Mouse (Mus musculus) heart, postnatal 4 days (tissue): ENCODE measurements around the gene Gstm1. TPM values are rescaled to one million over a fixed set of nuclear protein-coding genes. Genes with fewer than 3 reads are reported as not detected.
A peak's percentile ranks its signal among the peaks of the same experiment; 100 is the strongest.
"Not testable (repeated sequence)": the region's sequence is repeated elsewhere in the genome, so short reads cannot be mapped to it uniquely, and the experiment has no call there.

ENCODE experiments used
- DNase-seq: peaks from one replicate; pipeline ENCODE4 v3.0.0; 2021
- total RNA-seq, 2 experiments: library from RNA; stranded (reverse); gene quantifications; 2 replicates each; pipeline ENCODE4 v1.2.3; 2021

The Gstm1 gene
- total RNA-seq, 2 experiments from 2014 or later, result 46.2 to 48.4 TPM

DNA sequence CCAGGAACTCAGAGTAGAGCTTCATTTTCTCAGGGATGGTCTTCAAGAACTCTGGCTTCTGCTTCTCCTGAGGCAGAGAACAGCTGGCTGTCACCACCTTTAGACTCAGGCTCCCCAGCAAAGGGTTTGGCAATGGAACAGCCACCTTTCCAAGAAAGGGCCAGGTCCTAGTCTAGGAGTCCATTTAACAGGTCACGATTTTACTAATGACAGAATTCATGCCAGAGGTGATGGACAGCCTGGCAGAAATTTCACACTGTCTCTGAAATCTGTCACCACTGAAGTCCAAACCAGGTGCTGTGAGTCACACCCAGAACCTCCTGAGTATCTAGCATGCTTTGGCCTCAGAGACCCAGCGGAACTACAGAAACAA, 2.8 kb downstream of the Gstm1 start:
- DNase-seq, result no peak

DNA sequence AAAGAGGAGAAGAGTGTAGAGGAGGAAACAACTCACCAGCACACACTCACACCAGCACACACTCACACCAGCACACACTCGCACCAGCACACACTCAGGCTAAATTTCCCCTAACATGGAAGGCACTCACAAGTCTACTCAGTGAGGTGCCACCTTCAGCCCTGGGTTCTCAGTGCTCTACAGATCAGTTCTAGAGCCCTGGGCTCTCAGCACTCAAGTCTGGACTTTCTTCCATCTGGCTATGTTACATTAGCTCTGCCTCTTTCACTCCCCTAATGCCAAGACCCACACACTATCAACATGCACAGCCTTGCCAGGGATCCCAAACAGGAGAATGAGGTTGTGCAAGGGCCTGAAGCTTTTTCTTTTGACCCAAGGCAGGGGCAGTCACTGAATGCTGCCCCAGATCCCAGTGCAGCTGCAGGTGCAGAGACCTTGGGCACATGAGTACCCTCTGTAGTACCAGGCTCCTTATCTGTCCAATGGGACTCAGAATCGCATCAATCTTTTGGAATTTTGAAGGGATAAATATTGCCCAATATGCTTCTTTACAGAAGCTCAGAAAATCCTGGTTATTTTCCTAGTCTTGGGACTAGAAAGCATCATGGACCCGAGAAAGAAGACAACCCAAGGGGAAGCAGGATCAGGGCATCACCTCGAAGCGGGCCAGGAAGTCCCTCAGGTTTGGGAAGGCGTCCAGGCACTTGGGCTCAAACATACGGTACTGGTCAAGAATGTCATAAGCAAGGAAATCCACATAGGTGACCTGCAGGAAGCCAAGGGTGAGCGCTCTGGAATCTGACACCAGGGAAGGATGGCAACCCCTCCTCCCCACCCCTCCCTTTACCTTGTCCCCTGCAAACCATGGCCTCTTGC, 3.4 kb downstream of the Gstm1 start:
- no peak for DNase-seq

DNA sequence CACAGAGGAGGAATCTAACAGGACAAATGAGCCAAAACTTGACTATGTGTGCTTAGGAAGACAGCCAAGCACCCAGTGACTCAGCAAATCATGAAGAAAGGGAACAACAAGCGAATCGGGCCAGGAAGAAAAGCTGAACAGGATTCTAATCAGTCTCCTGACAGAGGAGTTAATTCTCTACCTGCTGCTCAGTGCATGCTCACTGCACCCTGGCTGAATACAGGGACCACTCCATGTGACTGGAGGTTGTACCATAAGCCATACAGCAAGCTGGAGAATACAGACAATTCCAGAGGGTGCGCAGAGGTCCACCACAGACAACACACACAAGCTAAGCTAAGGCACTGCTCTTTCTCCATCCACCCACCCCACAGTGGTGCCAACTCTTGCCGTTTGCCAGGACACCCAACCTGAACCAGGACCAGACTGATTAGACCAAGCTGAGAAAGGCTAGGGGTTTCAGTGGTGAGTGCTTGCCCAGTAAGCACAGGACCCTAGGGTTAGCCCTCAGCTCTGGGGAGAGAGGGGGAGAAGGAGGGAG, 4.4 kb downstream of the Gstm1 start:
- peak; percentile 48 for DNase-seq

DNA sequence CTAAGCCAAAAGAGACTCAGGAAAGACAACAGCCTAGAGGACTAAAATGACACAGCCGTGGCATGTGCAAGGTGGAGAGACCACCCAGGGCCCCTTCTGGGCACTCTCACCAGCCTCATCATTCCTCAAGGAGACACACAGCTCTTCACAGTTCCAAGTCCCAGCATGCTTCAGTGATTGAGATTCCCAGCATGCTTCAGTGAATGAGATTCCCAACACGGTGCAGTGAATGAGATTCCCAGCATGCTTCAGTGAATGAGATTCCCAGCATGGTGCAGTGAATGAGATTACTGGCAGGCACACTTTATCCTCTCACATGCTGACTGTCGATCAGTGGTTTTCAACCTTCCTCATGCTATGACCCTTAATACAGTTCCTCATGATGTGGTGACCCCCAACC, 6.2 kb downstream of the Gstm1 start:
- DNase-seq, result no peak

DNA sequence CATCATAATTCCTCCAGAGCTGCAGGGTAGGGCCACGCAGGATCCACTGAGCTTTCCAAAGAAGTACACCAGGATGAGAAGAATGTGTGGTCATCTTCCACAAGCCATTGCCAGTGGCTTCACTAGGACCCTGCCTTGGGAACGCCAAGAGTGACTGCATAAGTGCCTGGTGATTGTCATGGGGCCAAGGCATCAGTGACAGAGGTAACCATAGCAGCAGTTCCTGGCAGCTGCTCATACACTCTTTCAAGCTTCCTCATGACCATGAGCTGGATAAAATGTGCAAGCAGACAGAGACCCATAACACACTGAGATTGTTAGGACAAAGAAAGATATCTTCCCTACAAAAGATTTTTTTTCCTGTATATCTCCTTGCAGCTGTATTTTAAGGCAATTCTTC, 7.5 kb downstream of the Gstm1 start:
- peak; percentile 76 for DNase-seq

DNA sequence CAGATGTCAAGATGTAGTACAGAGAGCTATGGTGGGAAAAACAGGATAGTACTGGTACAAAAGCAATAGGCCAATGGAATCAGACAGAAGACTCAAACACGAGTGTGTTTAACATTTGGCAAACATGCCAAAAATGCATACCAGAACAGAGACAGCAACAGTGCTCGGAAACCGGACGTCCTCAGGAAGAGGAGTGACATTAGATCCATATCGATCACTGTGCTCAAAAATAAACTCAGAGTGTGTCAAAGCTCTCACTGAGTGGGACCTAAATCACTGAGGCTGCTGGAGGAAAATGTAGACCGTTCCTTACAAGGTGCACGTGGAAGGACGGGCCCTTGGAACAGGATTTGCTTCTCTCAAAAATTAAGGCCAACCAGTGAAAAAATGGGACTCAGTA, 15.8 kb downstream of the Gstm1 start:
- no peak for DNase-seq

DNA sequence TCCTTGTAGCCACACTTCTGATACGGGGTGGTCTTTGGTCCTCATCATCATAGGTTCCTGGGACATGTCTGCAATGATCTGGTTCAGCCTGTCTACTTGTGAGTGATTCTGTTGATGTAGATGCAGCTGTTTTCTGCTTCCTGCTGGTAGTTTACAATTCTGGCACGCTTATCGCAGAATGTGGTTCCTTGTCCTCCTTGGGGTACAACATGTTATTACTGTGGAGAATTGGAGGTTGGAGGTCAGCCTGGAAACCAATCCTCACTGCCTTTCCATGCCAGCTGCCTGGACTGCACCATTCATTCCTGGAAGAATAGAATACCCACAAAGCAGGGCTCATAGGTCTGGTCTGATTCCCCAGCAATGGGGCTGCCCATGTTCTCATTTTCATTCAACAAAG, 18.3 kb downstream of the Gstm1 start:
- no peak for DNase-seq

DNA sequence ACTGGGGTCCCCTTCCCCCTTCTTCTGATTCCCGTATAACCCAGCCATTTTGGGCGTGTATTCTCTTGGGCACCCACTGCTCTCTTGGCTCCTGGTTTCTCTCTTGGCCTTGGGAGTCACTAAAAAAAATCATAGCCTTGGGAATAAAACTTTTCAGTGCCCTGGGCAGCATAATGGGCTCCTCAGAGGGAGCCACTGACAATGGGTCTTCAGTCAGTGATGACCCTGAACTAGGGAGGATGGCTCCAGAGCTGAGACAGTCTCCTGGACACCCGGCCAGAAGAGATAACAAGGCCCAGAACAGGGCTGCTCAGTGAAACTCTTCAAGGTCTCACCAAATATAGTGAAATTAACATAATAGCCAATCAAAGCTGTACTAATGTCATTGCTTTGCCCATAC, 19.2 kb downstream of the Gstm1 start:
- DNase-seq, result no peak

DNA sequence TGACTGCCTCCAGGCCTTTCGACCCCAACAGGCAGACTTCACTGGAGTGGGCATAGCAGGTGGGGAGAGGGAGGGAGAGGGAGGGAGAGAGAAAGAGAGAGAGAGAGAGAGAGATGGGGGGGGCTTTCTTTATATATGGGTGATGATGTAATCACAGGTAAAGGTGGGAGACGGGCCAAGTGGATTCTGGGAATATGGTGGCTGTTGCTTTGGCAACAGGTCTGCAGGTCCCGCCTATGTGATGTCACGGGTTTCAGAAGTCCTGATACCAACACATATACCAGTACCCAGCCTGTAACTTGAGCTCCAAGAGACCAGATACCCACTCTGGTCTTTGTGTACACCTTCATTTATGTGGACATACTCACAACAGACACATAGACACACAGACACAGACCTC, 21.2 kb downstream of the Gstm1 start:
- no peak for DNase-seq

DNA sequence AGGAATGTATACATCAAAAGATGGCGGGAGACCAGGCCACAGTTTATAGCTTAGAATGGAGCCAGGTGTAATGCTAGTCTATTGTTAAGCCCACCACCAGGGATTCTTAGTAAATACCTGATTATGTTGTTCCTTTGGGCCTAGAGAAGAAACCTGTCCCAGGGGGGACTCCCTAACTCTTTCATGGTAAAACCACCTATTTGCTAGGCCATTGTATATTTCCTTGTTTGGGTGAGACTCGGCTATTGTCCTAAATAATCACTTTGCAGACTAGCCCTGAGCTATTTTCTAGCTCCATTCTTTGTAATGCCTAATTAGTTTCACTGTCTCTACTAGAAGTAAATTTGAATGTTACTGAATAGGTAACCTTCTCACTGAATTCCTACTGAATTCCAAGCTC, 21.8 kb downstream of the Gstm1 start:
- not testable (repeated sequence) for DNase-seq

DNA sequence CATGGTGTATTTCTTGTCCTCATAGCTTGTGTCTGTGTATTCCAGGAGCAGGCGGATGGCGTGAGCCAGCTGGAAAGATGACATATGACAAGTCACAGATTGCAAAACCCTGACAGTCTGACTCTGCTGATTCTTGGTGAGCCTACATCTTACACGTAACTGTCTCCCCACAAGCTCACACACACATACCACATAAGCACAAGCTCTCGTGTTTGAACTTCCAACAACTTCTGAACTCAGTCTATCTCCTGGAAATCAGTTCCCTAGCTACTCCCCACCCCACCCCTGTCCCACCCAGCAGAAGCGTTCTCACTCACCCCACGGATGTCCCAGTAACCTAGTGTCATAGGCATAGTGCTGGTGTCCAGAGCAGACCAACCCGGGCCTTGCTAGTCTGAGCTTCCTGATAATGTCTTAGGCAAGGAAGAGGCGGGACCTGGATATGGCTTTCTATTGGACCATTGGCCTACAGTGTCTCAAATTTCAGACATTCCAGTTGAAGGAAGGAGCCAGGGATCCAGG, 31.7 kb downstream of the Gstm1 start, which contains the start of gene Gstm2:
Gstm2 (minus strand) TSS at position 413 of the 522 bp plus-strand sequence.
- peak; percentile 51 for DNase-seq

DNA sequence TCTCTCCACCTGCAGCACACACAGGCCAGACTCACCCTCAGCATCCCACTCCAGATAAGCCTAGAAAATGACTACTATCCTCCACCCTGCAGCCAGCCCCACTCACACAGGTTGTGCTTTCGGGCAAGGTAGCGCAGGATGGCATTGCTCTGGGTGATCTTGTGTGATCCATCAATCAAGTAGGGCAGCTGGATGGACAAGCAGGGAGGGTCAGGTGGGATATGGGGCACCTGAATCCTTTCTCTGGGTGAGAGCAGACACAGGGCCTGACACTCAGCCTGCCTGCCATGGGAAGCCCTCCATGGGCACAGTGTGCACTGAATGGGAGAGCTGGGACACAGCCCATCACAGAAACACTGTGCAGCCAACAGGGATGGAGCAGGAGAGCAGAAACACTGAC, 32.6 kb downstream of the Gstm1 start:
- DNase-seq, result not testable (repeated sequence)

DNA sequence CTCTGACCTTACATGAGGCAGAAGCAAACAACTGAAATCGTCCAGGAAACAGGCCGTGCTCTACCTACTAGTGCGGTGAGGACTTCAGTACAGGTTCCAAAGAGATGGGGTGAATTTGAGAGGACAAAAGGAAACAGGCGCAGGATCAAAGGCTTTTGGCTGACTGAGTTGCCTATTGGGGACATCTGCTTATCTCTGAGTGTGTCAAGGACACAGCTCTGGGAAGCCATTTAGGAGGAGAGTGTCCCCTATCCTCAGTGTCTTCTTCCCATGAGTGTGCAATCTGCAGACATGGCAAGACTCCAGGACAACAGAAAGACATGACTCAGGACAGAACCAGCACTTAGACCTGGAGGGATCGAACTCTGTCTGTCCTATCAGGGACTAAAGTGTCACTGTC, 33.3 kb downstream of the Gstm1 start:
- no peak for DNase-seq

DNA sequence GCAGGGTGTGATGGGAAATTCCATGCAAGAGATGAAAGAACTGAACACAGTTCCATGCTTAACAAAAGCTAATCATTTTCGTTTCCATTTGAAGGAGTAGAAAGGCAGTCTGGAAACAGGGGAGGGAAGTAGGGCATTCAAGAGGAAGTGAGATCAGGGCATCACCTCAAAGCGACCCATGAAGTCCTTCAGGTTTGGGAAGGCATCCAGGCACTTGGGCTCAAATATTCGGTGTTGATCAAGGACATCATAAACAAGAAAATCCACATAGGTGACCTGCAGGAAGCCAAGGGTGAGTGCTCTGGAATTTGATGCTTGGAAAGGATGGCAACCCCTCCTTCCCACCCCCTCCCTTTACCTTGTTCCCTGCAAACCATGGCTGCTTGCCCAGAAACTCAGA, 34.0 kb downstream of the Gstm1 start:
- DNase-seq, result no peak

DNA sequence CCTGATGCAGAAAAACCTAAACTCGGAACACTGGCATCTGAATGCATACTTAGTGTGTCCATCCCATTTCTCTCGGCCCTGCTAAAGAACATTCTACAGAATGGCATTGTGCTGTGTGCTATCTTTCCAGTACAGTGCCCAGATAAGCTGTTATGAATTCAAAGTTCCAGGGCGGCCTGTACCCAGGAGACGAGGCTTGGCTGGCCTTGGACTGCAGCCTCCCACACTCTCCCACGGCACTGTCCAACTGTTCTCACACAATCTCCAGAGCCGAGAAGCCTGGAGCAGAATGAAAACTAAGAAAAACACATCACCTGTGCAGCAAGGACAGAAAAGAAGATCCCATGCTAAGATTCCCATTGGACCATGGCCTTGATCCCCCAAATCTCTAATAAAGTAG, 35.0 kb downstream of the Gstm1 start:
- DNase-seq, result no peak

DNA sequence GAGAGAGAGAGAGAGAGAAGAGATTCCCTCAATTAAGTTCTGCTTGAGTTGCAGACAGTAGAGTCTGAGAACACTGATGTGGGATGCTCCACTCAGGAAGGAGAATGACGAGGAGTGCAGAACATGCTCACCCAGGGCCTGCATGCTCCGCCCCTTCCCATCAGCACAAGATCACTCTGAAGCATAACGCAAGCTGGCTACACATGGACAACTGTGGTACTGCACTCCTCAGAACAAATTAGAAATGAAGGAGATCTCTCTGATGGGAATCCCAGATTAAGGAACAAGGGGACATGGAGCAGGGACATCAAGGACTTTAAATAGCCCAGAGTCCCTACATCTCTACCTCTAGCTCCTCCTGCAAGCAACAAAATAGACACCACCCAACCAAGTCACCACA, 36.5 kb downstream of the Gstm1 start:
- DNase-seq, result no peak

DNA sequence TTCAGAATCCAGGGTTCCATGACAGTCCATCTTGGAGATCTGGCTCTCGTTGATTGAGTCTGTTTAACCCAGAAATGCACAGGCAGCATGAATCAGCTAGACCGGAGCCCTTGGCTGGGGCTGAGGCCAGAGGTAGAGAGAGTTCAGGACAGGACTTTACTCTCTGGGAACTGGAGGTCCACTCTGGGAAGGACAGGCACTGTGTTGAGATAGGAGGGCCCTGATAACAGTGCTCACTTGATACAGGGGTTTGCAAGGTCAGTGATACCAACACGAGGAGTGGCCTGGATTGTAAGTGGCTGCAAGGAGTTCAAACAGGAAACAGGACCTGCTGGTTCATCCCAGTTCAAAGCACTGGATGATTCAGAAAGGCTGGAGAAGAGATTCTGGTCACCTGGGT, 40.1 kb downstream of the Gstm1 start:
- no peak for DNase-seq

DNA sequence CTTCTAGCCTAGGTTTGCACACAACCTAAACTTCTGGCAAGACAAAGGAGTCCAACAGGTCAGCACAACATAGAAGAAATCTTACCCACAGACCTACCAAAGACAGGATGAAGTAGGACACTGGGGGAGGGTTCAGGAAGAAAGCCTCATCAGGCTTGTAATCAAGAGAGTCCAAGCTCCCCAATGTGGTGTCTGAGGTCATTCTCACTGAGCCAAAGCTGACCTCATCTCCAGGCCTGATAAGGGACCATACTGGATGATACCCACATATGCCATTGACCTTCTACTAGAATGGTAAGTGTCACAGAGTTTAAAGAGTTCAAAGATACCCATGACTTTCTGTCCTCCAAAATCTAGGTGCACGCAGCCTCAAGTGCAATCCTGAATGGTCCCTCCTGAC, 43.5 kb downstream of the Gstm1 start:
- no peak for DNase-seq

DNA sequence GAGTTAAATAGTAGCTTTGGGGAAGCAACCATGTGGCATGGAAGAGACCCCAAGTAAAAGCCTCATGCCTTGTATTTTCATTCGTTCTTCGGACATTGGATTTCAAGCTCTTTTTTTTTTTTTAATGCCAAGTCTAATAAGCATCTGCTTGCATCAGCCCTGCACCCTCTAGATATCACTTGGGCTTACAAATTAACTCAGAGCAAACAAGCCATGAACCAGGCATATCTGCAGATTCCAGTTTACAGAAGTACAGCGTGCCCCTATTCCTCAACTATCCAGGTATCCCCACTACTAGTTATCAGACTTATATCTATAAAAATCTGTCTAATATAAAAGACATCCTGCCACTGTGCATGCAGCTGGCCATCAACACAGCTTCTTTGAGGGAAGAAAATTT, 45.7 kb downstream of the Gstm1 start:
- DNase-seq, result no peak

DNA sequence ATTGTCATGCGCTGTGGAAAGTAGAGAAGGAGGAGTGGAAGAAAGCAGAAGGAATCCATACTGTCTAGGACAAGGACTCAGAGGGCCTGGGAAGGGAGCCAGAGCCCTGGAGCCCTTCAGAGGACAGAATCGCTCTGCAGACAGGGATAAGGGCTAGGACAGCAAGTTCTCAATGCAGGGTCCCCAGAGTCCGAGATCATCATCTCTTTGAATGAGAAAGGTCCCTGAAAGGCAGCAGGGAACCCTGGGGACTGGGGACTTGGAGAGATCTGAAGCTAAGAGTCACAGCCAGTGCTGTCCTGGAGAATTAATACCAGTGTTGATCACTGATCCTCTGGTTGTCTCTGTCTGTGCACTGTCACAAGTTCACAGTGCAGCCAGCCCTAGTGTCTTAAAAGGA, 46.7 kb downstream of the Gstm1 start:
- not testable (repeated sequence) for DNase-seq

DNA sequence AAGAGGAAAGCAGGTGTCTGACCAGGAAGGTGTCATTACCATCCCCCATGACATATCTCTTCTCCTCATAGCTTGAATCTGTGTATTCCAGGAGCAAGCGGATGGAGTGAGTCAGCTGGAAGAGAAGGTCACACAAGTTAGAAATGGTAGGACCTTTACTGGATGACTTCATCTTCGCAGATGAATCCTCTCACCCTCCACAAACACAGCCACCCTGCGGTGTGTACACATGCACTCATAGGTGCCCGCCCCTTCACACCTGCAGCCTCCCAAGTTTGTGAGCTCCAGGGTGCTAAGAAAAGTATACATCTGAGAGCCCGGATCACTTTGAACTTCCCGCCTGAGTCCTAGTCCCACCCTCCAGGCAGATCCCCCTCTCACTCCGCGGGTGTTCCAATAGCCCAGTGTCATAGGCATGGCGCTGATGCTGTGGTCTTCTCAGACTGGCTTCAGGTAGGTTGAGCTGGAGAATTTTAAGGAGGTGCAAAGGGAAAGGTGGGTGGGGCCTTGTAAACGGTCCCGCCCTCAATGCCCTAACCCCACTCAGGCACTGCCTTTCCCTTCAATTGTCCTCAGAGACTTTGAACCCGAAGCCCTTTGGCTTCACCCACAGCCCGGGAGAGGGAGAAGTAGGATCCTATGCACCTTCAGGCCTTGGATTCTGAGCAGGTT, 48.9 kb downstream of the Gstm1 start, which contains the start of gene Gstm3:
Gstm3 (minus strand) TSS at position 560 of the 672 bp plus-strand sequence.
- no peak for DNase-seq

DNA sequence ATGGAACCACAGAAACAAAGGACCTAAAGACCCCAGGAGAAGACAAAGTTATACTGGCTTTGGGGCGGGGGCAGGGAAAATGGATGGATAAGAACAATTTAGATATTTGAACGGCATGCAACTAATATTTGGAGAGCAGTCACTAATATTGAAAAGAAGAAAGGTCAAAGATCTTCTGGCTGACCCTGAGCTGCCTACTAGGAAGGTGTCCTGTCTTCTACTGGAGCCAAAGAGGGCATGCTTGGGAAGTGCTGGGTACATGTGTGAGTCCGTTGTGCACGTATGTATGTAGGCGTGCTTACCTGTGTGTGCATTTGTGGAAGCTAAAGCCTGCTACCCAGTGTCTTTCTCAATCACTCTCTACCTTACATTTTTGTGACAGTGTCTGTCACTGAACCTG, 51.1 kb downstream of the Gstm1 start:
- no peak for DNase-seq

DNA sequence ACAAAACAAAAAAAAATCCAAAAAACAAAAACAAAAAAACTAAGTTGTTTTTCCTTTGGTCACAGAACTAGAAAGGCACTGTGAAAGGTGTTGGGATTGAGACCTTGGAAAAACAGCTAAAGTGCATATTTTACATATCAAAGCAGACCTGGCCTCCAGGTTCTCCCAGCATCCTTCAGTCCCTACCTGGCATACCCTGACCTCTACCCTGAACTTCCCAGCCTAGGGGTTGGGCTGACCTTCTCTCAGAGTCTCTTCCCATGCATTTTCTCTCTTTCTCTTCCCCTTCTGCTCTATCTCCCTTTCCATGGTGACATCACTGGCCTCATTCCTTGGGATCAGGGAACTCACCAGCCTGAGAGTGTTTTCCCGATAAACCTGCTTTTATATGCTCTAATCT, 52.2 kb downstream of the Gstm1 start:
- no peak for DNase-seq
